Mouse (Mus musculus) limb, embryonic 10.5 days (tissue): ENCODE measurements around the gene Nr4a3. TPM values are rescaled to one million over a fixed set of nuclear protein-coding genes. Genes with fewer than 3 reads are reported as not detected.

Source experiments
- DNase-seq: peaks from one replicate; pipeline ENCODE4 v3.0.0-alpha.2; 2017; ENCODE audit warnings: low spot score
- H3K27ac ChIP-seq: fragments of 300-500 bp; sonication (generic); 2 replicates; pipeline ENCODE4 v1.5.1; 2016; ENCODE audit warnings: mild to moderate bottlenecking
- H3K27me3 ChIP-seq: fragments of 300-500 bp; sonication (generic); 2 replicates; pipeline ENCODE4 v1.6.1; 2016; ENCODE audit warnings: low read depth, mild to moderate bottlenecking; ENCODE audit not compliant: poor library complexity, severe bottlenecking
- H3K36me3 ChIP-seq: fragments of 300-500 bp; sonication (generic); 2 replicates; pipeline ENCODE4 v1.6.1; 2016; ENCODE audit warnings: mild to moderate bottlenecking, moderate library complexity
- H3K4me1 ChIP-seq: fragments of 300-500 bp; sonication (generic); 2 replicates; pipeline ENCODE4 v1.6.1; 2016
- H3K4me3 ChIP-seq: fragments of 300-500 bp; sonication (generic); 2 replicates; pipeline ENCODE4 v1.5.1; 2016; ENCODE audit warnings: mild to moderate bottlenecking, moderate library complexity
- H3K9me3 ChIP-seq: fragments of 300-500 bp; sonication (generic); replicated peaks from 2 replicates; pipeline ENCODE4 v1.6.1; 2016; ENCODE audit warnings: mild to moderate bottlenecking
- WGBS: fragments of 180-500 bp; shearing (Covaris S2); methylation state at CpG from one replicate; pipeline ENCODE4 v1.1.7; 2016; 5-methylcytosine and 5-hydroxymethylcytosine counted together
- polyA plus RNA-seq: library from polyadenylated mRNA; unstranded; fragments of >200 nt; fragmentation: Nextera tagmentation; extraction: Ambion mirVana; gene quantifications from 2 replicates; pipeline ENCODE4 v1.2.1, GENCODE M21; 2016

Gene Nr4a3
- 0.06 and 0.13 TPM in 2 replicates for polyA plus RNA-seq

- under 1% methylated on average over 49 of the region's 54 CpGs for WGBS
- Histone ChIP-seq H3K27me3 (peaks cover 46% of the 10 kb centered on the region), H3K4me3 (peak within 1 kb of the TSS; percentile 75), H3K36me3 (no peaks in the 10 kb centered on the region), H3K4me1 (peaks cover 57% of the 10 kb centered on the region), H3K9me3 (no peaks in the 10 kb centered on the region), H3K27ac (peak within 1 kb of the TSS; percentile 72)
- DNase-seq, result peak; percentile 86
These were observed at the start of gene Nr4a3 for GRCm38 (mm10) chr4:48044491-48045211. Gene Nr4a3 (plus strand): TSS chr4:48045153.

- Histone ChIP-seq H3K4me1 (peaks cover 7% of the 10 kb centered on the region), H3K27me3 (no peaks in the 10 kb centered on the region), H3K9me3 (no peaks in the 10 kb centered on the region), H3K27ac (no peak overlapping the region), H3K36me3 (no peaks in the 10 kb centered on the region), H3K4me3 (no peak overlapping the region)
- no peak for DNase-seq
- WGBS, result 87% methylated on average over 4 of the region's 4 CpGs
These were observed 42.0 kb upstream of the Nr4a3 start for GRCm38 (mm10) chr4:48002969-48003368.

GRCm38 (mm10) chr4:48003456-48003855 lies 41.5 kb upstream of the Nr4a3 start:
- no peak for DNase-seq
- Histone ChIP-seq H3K4me3 (no peak overlapping the region), H3K9me3 (no peaks in the 10 kb centered on the region), H3K27ac (no peak overlapping the region), H3K36me3 (no peaks in the 10 kb centered on the region), H3K27me3 (no peaks in the 10 kb centered on the region), H3K4me1 (peaks cover 7% of the 10 kb centered on the region)
- 94% methylated on average over 3 of the region's 3 CpGs for WGBS

GRCm38 (mm10) chr4:48006355-48006754 lies 38.6 kb upstream of the Nr4a3 start:
- 90% methylated on average over 3 of the region's 3 CpGs for WGBS
- Histone ChIP-seq H3K27ac (no peak overlapping the region), H3K9me3 (no peaks in the 10 kb centered on the region), H3K4me3 (no peak overlapping the region), H3K36me3 (no peaks in the 10 kb centered on the region), H3K27me3 (no peaks in the 10 kb centered on the region), H3K4me1 (no peaks in the 10 kb centered on the region)
- no peak for DNase-seq

- no peaks in the 10 kb centered on the region for H3K9me3 ChIP-seq
- no peak for DNase-seq
- no peaks in the 10 kb centered on the region for H3K36me3 ChIP-seq
- no peak overlapping the region for H3K27ac ChIP-seq
- no peaks in the 10 kb centered on the region for H3K27me3 ChIP-seq
- 81% methylated on average over 3 of the region's 3 CpGs for WGBS
- H3K4me1 ChIP-seq, result no peaks in the 10 kb centered on the region
- H3K4me3 ChIP-seq, result no peak overlapping the region
These were observed 32.7 kb upstream of the Nr4a3 start for GRCm38 (mm10) chr4:48012209-48012608.

- H3K36me3 ChIP-seq, result no peaks in the 10 kb centered on the region
- no peaks in the 10 kb centered on the region for H3K9me3 ChIP-seq
- H3K27ac ChIP-seq, result no peak overlapping the region
- no peak overlapping the region for H3K4me3 ChIP-seq
- H3K4me1 ChIP-seq, result no peaks in the 10 kb centered on the region
- DNase-seq, result no peak
- WGBS, result 81% methylated on average over 3 of the region's 3 CpGs
- H3K27me3 ChIP-seq, result no peaks in the 10 kb centered on the region
These were observed 22.0 kb upstream of the Nr4a3 start for GRCm38 (mm10) chr4:48022966-48023365.

GRCm38 (mm10) chr4:48029652-48030051 lies 15.3 kb upstream of the Nr4a3 start:
- no peak overlapping the region for H3K4me3 ChIP-seq

GRCm38 (mm10) chr4:48034287-48034686 lies 10.7 kb upstream of the Nr4a3 start:
- Histone ChIP-seq H3K27ac (no peak overlapping the region), H3K4me3 (no peak overlapping the region), H3K36me3 (no peaks in the 10 kb centered on the region), H3K27me3 (no peaks in the 10 kb centered on the region), H3K9me3 (no peaks in the 10 kb centered on the region), H3K4me1 (no peaks in the 10 kb centered on the region)
- DNase-seq, result no peak
- 81% methylated on average over 9 of the region's 9 CpGs for WGBS

More at GRCm38 (mm10) chr4:48029652-48030051, 15.3 kb upstream of the Nr4a3 start:
- Histone ChIP-seq H3K36me3 (no peaks in the 10 kb centered on the region), H3K4me1 (no peaks in the 10 kb centered on the region), H3K27me3 (no peaks in the 10 kb centered on the region), H3K9me3 (no peaks in the 10 kb centered on the region), H3K27ac (no peak overlapping the region)
- WGBS, result 63% methylated on average over 24 of the region's 24 CpGs
- DNase-seq, result no peak

- Histone ChIP-seq H3K27me3 (no peaks in the 10 kb centered on the region), H3K27ac (no peak overlapping the region), H3K4me1 (0 out of 2 replicates have a peak, but pooled peaks cover 9% of the 10 kb centered on the region), H3K4me3 (no peak overlapping the region), H3K36me3 (no peaks in the 10 kb centered on the region), H3K9me3 (no peaks in the 10 kb centered on the region)
- no peak for DNase-seq
- 94% methylated on average over 4 of the region's 4 CpGs for WGBS
These were observed 7.3 kb upstream of the Nr4a3 start for GRCm38 (mm10) chr4:48037646-48038045.

GRCm38 (mm10) chr4:48038847-48039246 lies 6.1 kb upstream of the Nr4a3 start:
- no peak for DNase-seq
- Histone ChIP-seq H3K4me3 (no peak overlapping the region), H3K27ac (no peak overlapping the region), H3K9me3 (no peaks in the 10 kb centered on the region), H3K36me3 (no peaks in the 10 kb centered on the region), H3K4me1 (peaks cover 10% of the 10 kb centered on the region; the same call in 1 of the 2 replicates), H3K27me3 (no peaks in the 10 kb centered on the region)
- WGBS, result 90% methylated on average over 5 of the region's 5 CpGs

- Histone ChIP-seq H3K27ac (no peak overlapping the region), H3K4me1 (peaks cover 19% of the 10 kb centered on the region; the same call in 1 of the 2 replicates), H3K27me3 (no peaks in the 10 kb centered on the region), H3K4me3 (no peak overlapping the region), H3K36me3 (no peaks in the 10 kb centered on the region), H3K9me3 (no peaks in the 10 kb centered on the region)
- no peak for DNase-seq
- WGBS, result 72% methylated on average over 7 of the region's 7 CpGs
These were observed 5.2 kb upstream of the Nr4a3 start for GRCm38 (mm10) chr4:48039736-48040135.

GRCm38 (mm10) chr4:48042466-48042785 lies 2.5 kb upstream of the Nr4a3 start:
- peaks cover 43% of the 10 kb centered on the region for H3K4me1 ChIP-seq
- H3K27me3 ChIP-seq, result peaks cover 24% of the 10 kb centered on the region
- no peak for DNase-seq
- WGBS, result 0% methylated on average over 4 of the region's 4 CpGs
- H3K9me3 ChIP-seq, result no peaks in the 10 kb centered on the region
- no peaks in the 10 kb centered on the region for H3K36me3 ChIP-seq
- peak overlapping the region; percentile 98 for H3K27ac ChIP-seq
- peak overlapping the region; percentile 75 for H3K4me3 ChIP-seq

GRCm38 (mm10) chr4:48042786-48043701 lies 1.9 kb upstream of the Nr4a3 start:
- peak; percentile 92 for DNase-seq
- Histone ChIP-seq H3K27me3 (peaks cover 30% of the 10 kb centered on the region), H3K4me3 (peak overlapping the region; percentile 75), H3K36me3 (no peaks in the 10 kb centered on the region), H3K9me3 (no peaks in the 10 kb centered on the region), H3K27ac (peak overlapping the region; percentile 98), H3K4me1 (peaks cover 49% of the 10 kb centered on the region)
- WGBS, result under 1% methylated on average over 105 of the region's 105 CpGs
